Mouse (Mus musculus) heart, embryonic 16.5 days (tissue): ENCODE data around the gene Pirb. TPM values are rescaled to one million over a fixed set of nuclear protein-coding genes. Genes with fewer than 3 reads are reported as not detected.
"Not testable (repeated sequence)": the region's sequence is repeated elsewhere in the genome, so short reads cannot be mapped to it uniquely, and the experiment has no call there.

ENCODE experiments used
- ATAC-seq: fragments of 200-750 bp; cut with Nextera tagmentation; replicated peaks from 2 replicates; pipeline ENCODE4 v1.8.0; 2017; ENCODE audit warnings: moderate number of reproducible peaks; ENCODE audit not compliant: insufficient read depth, low FRiP score; ENCODE audit errors: extremely low read depth
- H3K27ac ChIP-seq: fragments of 300-500 bp; sonication (generic); 2 replicates; pipeline ENCODE4 v1.5.1; 2014; ENCODE audit warnings: mild to moderate bottlenecking, low read length, control low read depth, moderate library complexity
- H3K27me3 ChIP-seq: fragments of 300-500 bp; sonication (generic); 2 replicates; pipeline ENCODE4 v1.6.1; 2014; ENCODE audit warnings: low read length, mixed read lengths; ENCODE audit not compliant: control insufficient read depth, insufficient read depth
- H3K36me3 ChIP-seq: fragments of 300-500 bp; sonication (generic); 2 replicates; pipeline ENCODE4 v1.6.1; 2014; ENCODE audit not compliant: control insufficient read depth, insufficient read depth
- H3K4me1 ChIP-seq: fragments of 300-500 bp; sonication (generic); 2 replicates; pipeline ENCODE4 v1.6.1; 2014; ENCODE audit warnings: low read length, mixed read lengths; ENCODE audit not compliant: control insufficient read depth, insufficient read depth
- H3K4me2 ChIP-seq: fragments of 300-500 bp; sonication (generic); 2 replicates; pipeline ENCODE4 v1.6.1; 2014; ENCODE audit warnings: low read depth, mild to moderate bottlenecking, control low read depth, low read length
- H3K4me3 ChIP-seq: fragments of 300-500 bp; sonication (generic); 2 replicates; pipeline ENCODE4 v1.5.1; 2014; ENCODE audit warnings: mild to moderate bottlenecking, control low read depth, low read length
- H3K9ac ChIP-seq: fragments of 300-500 bp; sonication (generic); 2 replicates; pipeline ENCODE4 v1.6.1; 2014; ENCODE audit warnings: low read length, control low read depth
- H3K9me3 ChIP-seq: fragments of 300-500 bp; sonication (generic); replicated peaks from 2 replicates; pipeline ENCODE4 v1.6.1; 2016; ENCODE audit warnings: low read length; ENCODE audit not compliant: control insufficient read depth
- WGBS: fragments of 180-500 bp; shearing (Covaris S2); extraction: QIAGEN DNeasy Blood & Tissue Kit; methylation state at CpG from one replicate; pipeline ENCODE4 v1.1.7; 2014; 5-methylcytosine and 5-hydroxymethylcytosine counted together
- polyA plus RNA-seq: library from polyadenylated mRNA; unstranded; fragments of >200 nt; fragmentation: Nextera tagmentation; extraction: Ambion mirVana; gene quantifications from 2 replicates; pipeline ENCODE4 v1.2.1, GENCODE M21; 2015

The Pirb gene
- 0.76 and 1.3 TPM in 2 replicates for polyA plus RNA-seq

DNA sequence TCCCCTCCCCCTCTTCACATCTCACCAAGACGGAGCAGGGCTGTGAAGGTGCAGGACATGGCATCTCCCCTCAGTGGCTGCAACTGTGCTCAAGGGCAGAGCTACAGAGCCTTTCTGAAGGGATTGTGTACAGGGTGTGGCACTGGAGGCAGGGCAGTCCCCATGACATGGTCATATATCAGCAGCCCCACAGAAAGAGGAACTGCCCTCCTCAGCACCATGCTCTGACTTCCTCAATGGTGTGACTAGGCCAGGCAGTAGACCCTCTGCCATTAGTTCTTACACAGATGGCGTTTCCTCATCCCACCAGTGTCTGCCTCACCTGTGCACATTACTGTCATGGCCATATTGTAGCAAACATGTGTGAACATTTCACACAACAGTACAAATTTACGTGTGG lies at the start of gene Pirb:
Pirb (minus strand) TSS at position 124 of the 400 bp plus-strand sequence.
- not testable (repeated sequence) for ATAC-seq, H3K4me3 ChIP-seq, H3K4me2 ChIP-seq, H3K36me3 ChIP-seq, H3K9ac ChIP-seq, H3K9me3 ChIP-seq, H3K27ac ChIP-seq, H3K4me1 ChIP-seq, H3K27me3 ChIP-seq
- 60% methylated on average over 1 of the region's 3 CpGs for WGBS

DNA sequence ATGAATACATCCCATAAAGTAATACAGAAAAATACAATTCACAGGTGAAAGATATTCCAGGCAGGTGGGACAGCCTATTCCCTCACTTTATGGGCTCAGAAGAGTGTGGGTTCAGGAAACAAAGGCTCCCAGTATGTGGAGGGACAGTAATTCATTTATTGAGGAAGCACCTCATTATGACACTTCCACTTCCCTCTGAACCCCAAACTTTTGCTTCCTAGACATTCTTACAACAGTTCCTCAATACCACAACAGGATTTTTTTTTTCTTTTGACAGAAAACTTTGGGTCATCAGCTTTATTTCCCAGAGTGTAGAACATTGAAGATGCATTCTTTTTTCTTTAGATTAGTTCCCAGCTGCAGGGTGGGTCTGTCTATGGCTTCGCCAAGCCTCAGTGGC lies 12.5 kb upstream of the Pirb start:
- H3K27ac ChIP-seq, H3K4me1 ChIP-seq, H3K4me3 ChIP-seq, H3K9ac ChIP-seq, H3K27me3 ChIP-seq, H3K4me2 ChIP-seq, H3K9me3 ChIP-seq, H3K36me3 ChIP-seq, ATAC-seq: not testable (repeated sequence)
- no CpG with 5 or more reads among the region's 1 CpGs for WGBS

DNA sequence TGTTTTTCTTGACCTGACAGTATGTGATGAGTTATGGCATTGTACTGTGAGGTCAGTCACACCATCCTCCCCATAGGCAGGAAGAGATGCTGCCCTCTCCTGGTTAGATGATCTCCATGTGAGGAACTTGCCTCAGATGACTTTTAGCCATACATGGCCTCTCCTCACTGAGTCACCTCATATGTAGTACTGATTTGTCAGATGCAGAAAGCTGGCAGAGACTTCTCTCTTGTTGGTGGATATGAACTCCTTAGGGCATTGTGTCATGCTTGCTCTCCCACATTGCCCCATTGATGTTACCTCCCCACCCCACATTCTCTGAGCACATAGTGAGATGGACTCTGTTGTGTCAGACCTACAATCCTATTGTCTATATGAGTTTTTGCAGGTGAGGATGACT lies 5.3 kb upstream of the Pirb start:
- H3K9me3 ChIP-seq, H3K36me3 ChIP-seq, ATAC-seq, H3K27ac ChIP-seq, H3K4me2 ChIP-seq, H3K27me3 ChIP-seq, H3K4me1 ChIP-seq, H3K4me3 ChIP-seq, H3K9ac ChIP-seq: not testable (repeated sequence)

DNA sequence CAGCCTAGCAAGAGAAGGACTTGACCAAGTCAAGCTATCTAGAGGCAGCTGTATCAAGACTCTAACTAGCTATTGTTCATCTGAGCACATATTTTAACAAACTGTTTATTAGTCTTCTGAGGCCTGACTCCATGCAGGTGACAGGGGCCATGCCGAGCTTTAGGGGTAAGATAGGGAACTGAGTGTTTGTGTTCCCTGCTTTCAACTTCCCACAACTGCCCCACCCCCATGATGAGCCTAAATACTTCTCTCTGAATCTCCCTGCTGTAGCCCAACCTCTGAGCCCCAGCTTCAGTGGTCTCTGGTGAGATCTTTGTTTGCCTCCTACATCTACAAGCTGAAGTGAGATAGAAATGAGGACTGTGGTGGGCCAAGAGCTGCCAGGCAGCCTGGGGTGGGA lies 4.9 kb downstream of the Pirb start:
- Histone ChIP-seq H3K36me3 (no peaks in the 10 kb centered on the region), H3K4me1 (no peaks in the 10 kb centered on the region), H3K4me3 (no peak overlapping the region), H3K27me3 (no peaks in the 10 kb centered on the region), H3K27ac (no peak overlapping the region), H3K4me2 (no peak overlapping the region), H3K9ac (no peak overlapping the region), H3K9me3 (no peaks in the 10 kb centered on the region)
- 28% methylated on average over 1 of the region's 1 CpGs for WGBS
- no peak for ATAC-seq

DNA sequence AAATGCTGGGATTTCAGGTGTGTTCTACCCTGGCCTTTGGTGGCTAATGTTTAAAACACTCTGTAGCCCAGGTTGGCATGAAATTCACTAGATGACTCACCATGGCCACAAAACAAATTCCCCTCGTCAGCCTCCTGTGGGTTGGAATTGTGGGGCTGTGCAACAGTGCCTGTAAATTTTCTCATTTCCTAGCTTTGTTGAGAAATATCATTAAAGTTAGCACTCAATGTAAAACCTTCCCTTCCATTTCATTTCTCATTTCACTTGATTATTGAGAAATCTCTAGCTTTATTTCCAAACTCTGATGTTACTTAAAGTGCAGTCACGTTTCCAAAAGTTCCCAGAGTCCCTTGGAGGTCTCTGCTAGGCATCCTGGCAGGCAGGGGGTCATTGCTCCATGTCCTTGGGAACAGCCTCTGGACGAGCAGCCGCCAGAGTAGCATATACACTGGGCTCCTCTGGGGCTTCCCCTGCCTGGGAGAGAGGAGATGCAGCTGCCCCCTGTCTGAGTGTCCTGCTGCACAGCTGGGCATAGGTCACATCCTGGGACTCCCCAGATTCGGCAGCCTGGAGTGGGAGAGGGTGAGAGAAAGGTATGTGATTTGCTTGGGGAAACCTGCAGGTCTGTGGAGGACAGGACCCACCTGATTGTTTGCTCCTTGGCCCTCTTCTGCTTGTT lies 7.8 kb downstream of the Pirb start:
- no peak; the same call in 1 of the 2 replicates for ATAC-seq
- WGBS, result 42% methylated on average over 5 of the region's 5 CpGs
- Histone ChIP-seq H3K4me1 (no peaks in the 10 kb centered on the region), H3K9me3 (no peaks in the 10 kb centered on the region), H3K27me3 (no peaks in the 10 kb centered on the region), H3K4me3 (no peak overlapping the region), H3K36me3 (peaks cover 8% of the 10 kb centered on the region), H3K4me2 (no peak overlapping the region), H3K9ac (no peak overlapping the region), H3K27ac (no peak overlapping the region)

DNA sequence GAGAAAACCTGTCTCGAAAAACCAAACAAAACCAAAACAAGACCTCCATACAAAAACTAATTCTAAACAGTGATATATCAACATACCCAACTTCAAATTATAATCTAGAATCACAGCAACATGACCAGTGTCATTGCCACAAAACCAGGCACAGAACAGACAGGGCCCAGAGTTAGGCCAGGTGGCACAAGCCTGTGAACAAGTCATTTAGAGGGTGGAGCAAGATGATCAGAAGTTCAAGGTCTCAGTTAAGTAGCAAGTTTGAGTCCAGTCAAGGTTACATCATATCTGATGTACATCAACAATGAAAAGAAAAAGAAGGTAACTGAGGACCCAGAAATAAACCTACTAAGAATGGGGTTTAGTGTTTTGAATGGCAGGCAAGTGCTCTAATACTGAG lies 11.2 kb downstream of the Pirb start:
- WGBS, result 88% methylated on average over 1 of the region's 1 CpGs

DNA sequence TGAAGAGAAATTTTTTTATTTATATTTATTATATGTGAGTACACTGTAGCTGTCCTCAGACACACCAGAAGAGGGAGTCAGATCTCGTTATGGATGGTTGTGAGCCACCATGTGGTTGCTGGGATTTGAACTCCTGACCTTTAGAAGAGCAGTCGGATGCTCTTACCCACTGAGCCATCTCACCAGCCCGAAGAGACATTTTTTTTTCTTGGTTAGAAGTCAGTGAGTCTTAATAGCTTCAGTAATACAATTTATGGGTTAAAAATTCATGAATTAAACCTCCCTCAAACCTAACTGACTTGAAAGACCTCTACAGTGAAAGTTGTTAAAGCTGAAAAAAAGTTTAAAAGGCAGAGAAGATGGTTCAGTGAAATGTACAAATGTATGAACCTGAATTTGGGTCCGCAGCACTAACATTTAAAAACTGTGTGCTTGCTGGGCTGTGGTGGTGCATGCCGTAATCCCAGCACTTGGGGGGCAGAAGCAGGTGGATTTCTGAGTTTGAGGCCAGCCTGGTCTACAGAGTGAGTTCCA lies 11.7 kb downstream of the Pirb start:
- not testable (repeated sequence) for ATAC-seq, H3K9me3 ChIP-seq, H3K27me3 ChIP-seq, H3K4me2 ChIP-seq, H3K4me3 ChIP-seq, H3K27ac ChIP-seq, H3K9ac ChIP-seq
- 42% methylated on average over 5 of the region's 5 CpGs for WGBS
- peaks cover 20% of the 10 kb centered on the region for H3K4me1 ChIP-seq
- peaks cover 22% of the 10 kb centered on the region for H3K36me3 ChIP-seq

More for the DNA sequence above, 11.2 kb downstream of the Pirb start:
- Histone ChIP-seq H3K4me2 (no peak overlapping the region), H3K27me3 (no peaks in the 10 kb centered on the region), H3K36me3 (peaks cover 22% of the 10 kb centered on the region), H3K27ac (no peak overlapping the region), H3K4me1 (peaks cover 20% of the 10 kb centered on the region), H3K9me3 (no peaks in the 10 kb centered on the region), H3K4me3 (no peak overlapping the region), H3K9ac (no peak overlapping the region)
- no peak for ATAC-seq

DNA sequence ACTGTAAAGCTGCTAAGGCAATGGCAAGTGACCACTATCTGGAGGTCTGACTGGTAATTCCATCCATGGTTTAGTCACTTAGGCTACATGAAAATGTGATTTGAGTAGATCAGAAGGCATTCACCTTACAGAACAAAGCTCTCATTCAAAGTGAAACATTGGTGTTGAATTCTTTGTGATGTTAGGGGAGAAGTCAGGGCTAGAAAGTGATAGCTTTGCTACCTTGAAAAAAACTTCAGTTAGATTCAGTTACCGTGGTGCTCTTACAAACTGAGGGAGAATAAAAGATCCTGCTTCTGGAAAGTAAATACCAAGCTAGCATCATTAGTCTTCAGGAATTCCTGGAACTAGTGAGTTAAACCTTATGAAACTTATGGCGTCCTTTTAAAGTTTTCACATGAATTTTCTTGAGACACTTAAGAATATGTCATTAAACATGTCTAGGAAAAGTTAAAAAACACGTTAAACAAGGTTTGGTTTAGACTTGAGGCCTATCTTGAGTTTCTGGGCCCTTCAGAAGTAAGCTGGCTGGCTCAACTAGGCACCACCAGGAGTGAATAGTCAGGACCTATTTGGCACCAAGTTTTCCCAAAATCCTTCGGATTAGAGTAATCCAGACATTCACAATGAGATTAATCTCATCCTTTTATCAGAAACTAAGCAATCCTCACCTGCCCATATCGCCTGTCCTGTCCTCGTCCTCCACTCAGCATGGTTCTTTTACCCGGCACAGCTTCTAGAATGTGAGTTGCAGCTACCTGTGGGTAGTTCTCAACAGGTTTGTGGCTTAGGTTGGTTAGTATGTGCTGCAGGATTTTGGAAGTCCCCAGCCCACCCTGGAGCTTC lies 12.4 kb downstream of the Pirb start:
- ATAC-seq, result no peak
- WGBS, result 48% methylated on average over 7 of the region's 7 CpGs
- no peak overlapping the region for H3K4me3 ChIP-seq
- peaks cover 22% of the 10 kb centered on the region for H3K36me3 ChIP-seq
- no peak overlapping the region for H3K4me2 ChIP-seq
- H3K9me3 ChIP-seq, result no peaks in the 10 kb centered on the region
- no peak overlapping the region for H3K27ac ChIP-seq
- H3K27me3 ChIP-seq, result no peaks in the 10 kb centered on the region
- peaks cover 20% of the 10 kb centered on the region for H3K4me1 ChIP-seq
- H3K9ac ChIP-seq, result no peak overlapping the region

DNA sequence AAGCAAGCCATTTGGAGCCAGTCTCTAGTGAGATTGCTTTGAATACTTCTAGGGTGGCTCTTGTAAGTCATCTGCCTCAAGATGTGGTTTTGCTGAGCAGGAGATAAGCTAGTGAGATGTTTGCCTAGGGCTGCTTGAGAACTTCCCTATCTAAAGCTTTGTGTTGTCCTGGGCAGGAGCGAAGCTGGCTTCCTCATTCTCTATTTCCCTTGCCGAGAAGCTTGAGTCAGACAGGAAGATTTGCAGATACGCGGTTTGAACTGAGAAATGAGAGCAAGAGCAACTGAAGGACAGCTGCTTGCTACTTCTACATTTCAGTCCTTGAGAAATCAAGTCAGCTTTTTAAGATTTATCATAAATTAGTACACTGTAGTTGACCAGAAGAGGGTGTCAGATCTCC lies 13.2 kb downstream of the Pirb start:
- Histone ChIP-seq H3K27ac (0 out of 2 replicates have a peak overlapping the region, but pooled peaks have one; percentile 18), H3K9ac (no peak overlapping the region), H3K27me3 (no peaks in the 10 kb centered on the region), H3K4me1 (peaks cover 20% of the 10 kb centered on the region), H3K9me3 (no peaks in the 10 kb centered on the region), H3K36me3 (peaks cover 22% of the 10 kb centered on the region), H3K4me2 (no peak overlapping the region), H3K4me3 (no peak overlapping the region; the same call in 1 of the 2 replicates)
- ATAC-seq, result no peak
- 45% methylated on average over 4 of the region's 4 CpGs for WGBS
